Mouse (Mus musculus): ENCODE measurements around the gene Reep6. TPM values are rescaled to one million over a fixed set of nuclear protein-coding genes. Genes with fewer than 3 reads are reported as not detected.

The Reep6 gene
- polyA plus RNA-seq, 1 experiment from 2014 or later, result 3.4 TPM

DNA sequence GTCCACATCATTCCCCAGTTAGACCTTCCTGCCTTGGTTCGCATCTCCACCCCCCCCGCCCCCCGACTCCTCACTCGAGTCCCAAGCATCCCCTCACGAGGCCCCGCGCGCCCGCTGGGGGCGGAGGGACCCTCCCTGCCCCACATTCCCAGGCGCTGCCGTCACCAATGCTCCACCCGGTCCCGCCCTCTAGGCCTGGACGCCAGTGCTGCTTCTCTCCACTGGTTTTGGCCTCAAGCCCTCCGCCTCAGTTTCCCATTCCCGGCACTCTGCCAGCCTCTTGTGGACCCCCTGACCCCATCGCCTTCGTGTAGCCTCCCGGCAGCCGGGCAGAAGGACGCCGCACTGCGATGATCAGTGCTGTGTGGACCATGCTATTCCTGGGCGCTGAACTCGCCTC lies 19.2 kb downstream of the Reep6 start:
- H3K4me3 ChIP-seq, result no peak overlapping the region
- no peaks in the 10 kb centered on the region for H3K36me3 ChIP-seq
- ATAC-seq (ENCODE audit: low FRiP score, low read depth), result no peak
- WGBS, result 17% methylated on average over 26 of the region's 26 CpGs
- no peak overlapping the region for H3K27ac ChIP-seq
- no peak overlapping the region for H3K9ac ChIP-seq
- H3K4me1 ChIP-seq, result peaks cover 23% of the 10 kb centered on the region
- H3K4me2 ChIP-seq (replicated peaks), result peak overlapping the region; percentile 43; the same call in 1 of the 2 replicates
- peaks cover 93% of the 10 kb centered on the region for H3K27me3 ChIP-seq (replicated peaks)
- H3K9me3 ChIP-seq, result no peaks in the 10 kb centered on the region

DNA sequence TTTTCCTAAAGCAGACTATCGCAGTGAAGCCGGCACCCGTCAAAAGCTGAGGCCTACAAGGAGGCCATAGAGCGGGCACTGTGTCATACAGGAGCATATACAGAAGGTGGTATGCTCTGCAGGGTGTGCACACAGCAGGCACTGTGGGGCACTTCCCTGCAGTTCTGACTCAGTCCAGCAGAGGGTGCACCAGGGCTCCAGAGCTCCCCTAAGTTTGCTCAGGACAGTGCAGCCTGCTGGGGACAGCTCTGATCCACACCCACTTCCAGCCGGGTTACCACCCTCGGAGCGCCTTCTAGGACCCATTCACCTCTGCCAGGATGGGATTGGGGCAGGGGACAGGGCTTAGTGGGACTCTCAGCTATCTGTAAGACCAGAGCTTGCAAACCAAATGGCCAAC lies 20.5 kb downstream of the Reep6 start:
- ATAC-seq (ENCODE audit: low FRiP score, low read depth), result peak; percentile 81
- H3K27me3 ChIP-seq (replicated peaks), result peaks cover 93% of the 10 kb centered on the region
- no peak overlapping the region for H3K27ac ChIP-seq
- H3K36me3 ChIP-seq, result no peaks in the 10 kb centered on the region
- H3K9ac ChIP-seq, result no peak overlapping the region
- H3K4me2 ChIP-seq (replicated peaks), result no peak overlapping the region
- no peak overlapping the region for H3K4me3 ChIP-seq
- peaks cover 15% of the 10 kb centered on the region for H3K4me1 ChIP-seq
- H3K9me3 ChIP-seq, result no peaks in the 10 kb centered on the region
- 3% methylated on average over 7 of the region's 7 CpGs for WGBS

DNA sequence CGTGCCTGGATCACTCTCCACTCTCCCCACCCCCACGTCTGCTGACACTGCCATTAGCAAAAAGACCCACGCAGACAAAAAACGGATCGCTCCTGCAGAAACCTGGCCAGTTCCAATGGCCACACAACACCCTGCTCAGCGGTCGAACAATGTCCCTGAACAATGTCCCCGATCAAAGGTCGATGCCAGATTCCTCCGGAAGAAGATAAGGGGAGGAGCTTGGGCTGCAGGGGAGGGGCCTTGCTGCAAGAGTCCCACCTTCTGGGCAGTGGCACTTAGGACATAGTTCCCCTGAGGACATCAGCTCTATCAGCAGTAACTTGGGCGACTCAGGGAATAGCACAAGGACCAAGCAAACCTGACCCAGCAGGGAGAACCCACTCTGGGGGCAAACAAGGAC lies 22.1 kb downstream of the Reep6 start:
- peaks cover 95% of the 10 kb centered on the region for H3K27me3 ChIP-seq (replicated peaks)
- ATAC-seq (ENCODE audit: low FRiP score, low read depth), result no peak
- no peak overlapping the region for H3K9ac ChIP-seq
- no peak overlapping the region for H3K4me3 ChIP-seq
- no peak overlapping the region for H3K4me2 ChIP-seq (replicated peaks)
- WGBS, result 24% methylated on average over 11 of the region's 11 CpGs
- no peak overlapping the region for H3K27ac ChIP-seq
- H3K4me1 ChIP-seq, result peaks cover 24% of the 10 kb centered on the region
- H3K36me3 ChIP-seq, result no peaks in the 10 kb centered on the region
- no peaks in the 10 kb centered on the region for H3K9me3 ChIP-seq

DNA sequence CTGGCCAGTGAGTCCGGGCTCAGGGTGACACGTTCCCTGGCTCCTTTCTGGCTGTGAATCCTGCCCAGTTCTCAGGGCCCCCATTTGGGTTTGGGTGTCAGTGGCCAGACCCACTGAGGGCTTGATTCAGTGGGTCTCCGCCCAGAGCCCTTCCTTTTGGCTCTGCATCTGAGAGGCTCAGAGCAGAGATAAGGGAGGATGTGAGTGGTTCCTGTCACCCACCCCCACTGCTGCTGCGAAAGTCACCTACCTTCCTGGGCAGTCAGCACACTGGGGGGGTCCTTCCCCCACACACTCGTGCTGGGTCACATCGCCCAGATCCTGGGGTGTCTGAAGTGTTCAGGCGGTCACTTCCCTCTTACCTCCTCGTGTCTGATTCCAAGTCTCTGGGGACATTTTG lies 23.0 kb downstream of the Reep6 start:
- Histone ChIP-seq H3K27ac (no peak overlapping the region), H3K36me3 (no peaks in the 10 kb centered on the region), H3K27me3 (replicated peaks) (peaks cover 96% of the 10 kb centered on the region), H3K9ac (no peak overlapping the region), H3K9me3 (no peaks in the 10 kb centered on the region), H3K4me1 (peaks cover 24% of the 10 kb centered on the region), H3K4me2 (replicated peaks) (no peak overlapping the region), H3K4me3 (no peak overlapping the region)
- 67% methylated on average over 8 of the region's 8 CpGs for WGBS
- no peak for ATAC-seq (ENCODE audit: low FRiP score, low read depth)

DNA sequence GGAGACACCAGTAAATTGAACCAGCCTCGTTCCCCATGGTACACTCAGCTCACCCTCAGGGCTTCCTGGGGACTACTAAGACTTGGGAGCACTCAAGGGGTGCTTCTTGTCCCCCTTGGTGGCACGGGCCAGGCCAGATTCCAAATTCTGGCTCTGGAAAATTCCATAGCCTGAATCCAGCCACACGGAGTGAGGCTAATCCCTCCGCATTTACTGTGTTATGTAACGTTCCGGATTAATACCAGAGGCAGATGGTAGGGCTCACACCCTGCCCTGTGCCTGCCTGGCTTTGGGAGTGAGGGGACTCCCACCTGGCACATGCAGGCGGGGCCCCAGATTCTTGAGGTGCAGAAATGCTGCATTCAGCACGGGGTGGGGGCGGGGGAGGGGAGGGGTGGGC lies 25.7 kb downstream of the Reep6 start:
- no peak for ATAC-seq (ENCODE audit: low FRiP score, low read depth)
- 9% methylated on average over 9 of the region's 9 CpGs for WGBS

DNA sequence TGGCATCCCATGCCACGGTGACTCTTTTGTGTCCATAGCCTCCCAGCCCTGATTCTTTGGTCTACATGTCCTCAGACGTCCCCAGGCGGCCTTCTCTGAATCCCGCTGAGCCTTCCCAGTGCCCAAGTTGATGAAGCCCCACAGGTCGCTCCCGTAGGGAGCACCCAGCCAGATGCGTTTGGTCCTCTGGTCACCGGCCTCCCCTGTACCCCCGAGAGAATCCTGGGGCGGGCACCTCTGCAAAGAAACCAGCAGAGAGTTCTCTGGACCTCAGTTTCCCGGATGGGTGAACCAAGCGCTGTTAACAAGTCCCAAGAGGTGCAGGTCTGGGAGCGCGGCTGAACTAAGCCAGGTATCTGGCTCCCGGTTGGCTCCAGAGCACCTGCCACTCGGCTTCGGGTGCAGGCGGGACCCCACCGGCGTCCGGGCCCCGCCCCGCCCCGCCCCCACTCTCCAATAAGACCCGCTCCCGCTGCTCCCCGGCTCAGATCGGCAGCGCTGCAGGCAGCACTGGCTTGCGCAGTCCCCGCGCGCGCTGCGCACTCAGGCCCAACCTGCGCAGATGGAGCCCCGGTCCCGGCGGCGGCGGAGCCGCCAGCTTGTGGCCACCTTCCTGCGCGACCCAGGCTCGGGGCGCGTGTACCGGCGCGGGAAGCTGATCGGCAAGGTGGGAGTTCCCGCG lies 26.4 kb downstream of the Reep6 start, which contains the start of gene Plk5:
Gene Plk5, plus strand, starts transcription at position 459 of the 682 bp plus-strand sequence.
- no peaks in the 10 kb centered on the region for H3K9me3 ChIP-seq
- peaks cover 96% of the 10 kb centered on the region for H3K27me3 ChIP-seq (replicated peaks)
- H3K9ac ChIP-seq, result 0 out of 2 replicates have a peak within 1 kb of the TSS, but pooled peaks have one; percentile 13
- no peaks in the 10 kb centered on the region for H3K36me3 ChIP-seq
- no peak for ATAC-seq (ENCODE audit: low FRiP score, low read depth)
- peak within 1 kb of the TSS; percentile 51 for H3K4me2 ChIP-seq (replicated peaks)
- no peak within 1 kb of the TSS for H3K27ac ChIP-seq
- peak within 1 kb of the TSS; percentile 21 for H3K4me3 ChIP-seq
- H3K4me1 ChIP-seq, result peaks cover 13% of the 10 kb centered on the region
- WGBS, result under 1% methylated on average over 52 of the region's 53 CpGs

More for the DNA sequence above, 25.7 kb downstream of the Reep6 start:
- H3K36me3 ChIP-seq, result no peaks in the 10 kb centered on the region
- peaks cover 13% of the 10 kb centered on the region for H3K4me1 ChIP-seq
- H3K27ac ChIP-seq, result no peak overlapping the region
- peaks cover 96% of the 10 kb centered on the region for H3K27me3 ChIP-seq (replicated peaks)
- H3K4me3 ChIP-seq, result no peak overlapping the region
- no peaks in the 10 kb centered on the region for H3K9me3 ChIP-seq
- H3K9ac ChIP-seq, result no peak overlapping the region
- no peak overlapping the region for H3K4me2 ChIP-seq (replicated peaks)

DNA sequence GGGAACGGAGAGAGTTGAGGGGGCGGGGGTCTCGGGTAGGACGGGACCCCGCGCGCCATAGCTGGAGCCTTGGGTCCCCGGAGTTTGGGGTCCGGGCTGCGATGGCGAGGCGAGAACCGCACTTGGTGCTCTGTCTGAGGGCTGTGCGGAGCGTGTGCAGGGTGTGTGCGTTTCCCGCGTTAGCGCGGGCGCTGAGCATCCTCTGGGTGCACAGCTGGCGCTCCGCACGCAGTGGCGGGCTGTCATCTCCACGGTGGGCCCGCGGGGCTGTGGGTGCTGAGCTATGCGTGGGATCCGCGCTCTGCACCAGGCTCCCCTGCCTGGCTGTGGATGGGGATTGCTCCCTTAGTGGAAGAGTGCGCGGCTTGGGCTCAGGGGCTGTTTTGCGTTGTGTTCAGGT lies 27.0 kb downstream of the Reep6 start:
- 0 out of 2 replicates have a peak overlapping the region, but pooled peaks have one; percentile 13 for H3K9ac ChIP-seq

DNA sequence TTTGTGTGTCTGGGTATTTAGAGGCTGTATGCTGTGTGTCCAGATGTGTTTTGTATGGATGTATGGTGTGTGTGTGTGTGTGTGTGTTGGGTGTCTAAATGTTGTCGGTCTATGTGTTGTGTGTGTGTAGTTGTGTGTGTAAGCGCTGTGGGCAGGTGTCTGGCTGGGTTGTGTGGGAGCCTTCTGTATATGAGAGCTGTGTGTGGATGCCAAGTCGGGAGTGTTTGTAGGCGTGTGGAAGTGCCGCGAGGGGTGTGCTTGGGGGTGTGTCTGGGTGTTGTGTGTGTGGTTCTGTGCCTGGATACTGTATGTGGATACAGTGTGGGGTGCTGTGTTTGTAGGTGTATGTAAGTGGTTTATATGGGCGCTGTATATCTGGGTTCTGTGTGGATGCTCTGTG lies 27.6 kb downstream of the Reep6 start:
- no peak overlapping the region for H3K27ac ChIP-seq
- 36% methylated on average over 7 of the region's 7 CpGs for WGBS
- H3K9me3 ChIP-seq, result 0 out of 2 replicates have a peak, but pooled peaks cover 2% of the 10 kb centered on the region
- H3K27me3 ChIP-seq (replicated peaks), result peaks cover 88% of the 10 kb centered on the region
- peaks cover 13% of the 10 kb centered on the region for H3K4me1 ChIP-seq
- no peak for ATAC-seq (ENCODE audit: low FRiP score, low read depth)
- no peak overlapping the region for H3K4me3 ChIP-seq
- no peak overlapping the region for H3K9ac ChIP-seq
- H3K4me2 ChIP-seq (replicated peaks), result no peak overlapping the region
- no peaks in the 10 kb centered on the region for H3K36me3 ChIP-seq

More for the DNA sequence above, 27.0 kb downstream of the Reep6 start:
- peak overlapping the region; percentile 21 for H3K4me3 ChIP-seq
- H3K4me1 ChIP-seq, result peaks cover 13% of the 10 kb centered on the region
- no peaks in the 10 kb centered on the region for H3K9me3 ChIP-seq
- ATAC-seq (ENCODE audit: low FRiP score, low read depth), result no peak
- no peak overlapping the region for H3K27ac ChIP-seq
- H3K36me3 ChIP-seq, result no peaks in the 10 kb centered on the region
- peaks cover 94% of the 10 kb centered on the region for H3K27me3 ChIP-seq (replicated peaks)
- WGBS, result 3% methylated on average over 34 of the region's 34 CpGs
- H3K4me2 ChIP-seq (replicated peaks), result peak overlapping the region; percentile 51

DNA sequence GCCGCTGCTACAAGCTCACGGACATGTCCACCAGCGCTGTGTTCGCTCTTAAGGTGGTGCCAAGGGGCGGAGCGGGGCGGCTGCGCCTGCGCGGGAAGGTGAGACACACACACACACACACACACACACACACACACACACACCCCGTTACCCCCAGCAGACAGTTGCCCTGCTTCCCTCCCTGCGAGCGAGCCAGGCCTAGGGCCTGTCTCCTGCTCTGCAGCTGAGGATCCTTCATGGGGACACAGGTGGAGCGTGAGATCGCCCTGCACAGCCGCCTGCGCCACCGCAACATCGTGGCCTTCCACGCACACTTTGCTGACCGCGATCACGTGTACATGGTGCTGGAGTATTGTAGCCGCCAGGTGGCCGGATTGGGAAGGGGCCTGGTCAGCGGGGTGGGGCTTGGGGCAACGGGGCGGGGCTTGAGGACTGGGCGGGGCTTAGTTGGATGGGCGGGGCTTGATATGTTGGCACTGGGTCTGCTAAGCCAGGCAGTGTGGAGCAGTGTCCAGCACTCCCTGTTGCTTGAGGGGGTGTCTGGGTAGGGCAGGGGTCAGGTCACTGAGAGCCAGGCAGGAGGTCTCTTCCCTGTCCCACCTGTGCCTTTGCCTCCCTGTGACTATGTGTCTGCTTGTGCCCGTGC lies 28.4 kb downstream of the Reep6 start:
- H3K4me2 ChIP-seq (replicated peaks), result peak overlapping the region; percentile 46
- no peaks in the 10 kb centered on the region for H3K36me3 ChIP-seq
- peak overlapping the region; percentile 9; the same call in 1 of the 2 replicates for H3K4me3 ChIP-seq
- no peak overlapping the region for H3K27ac ChIP-seq
- H3K9ac ChIP-seq, result 0 out of 2 replicates have a peak overlapping the region, but pooled peaks have one; percentile 2
- 7% methylated on average over 31 of the region's 31 CpGs for WGBS
- 0 out of 2 replicates have a peak, but pooled peaks cover 8% of the 10 kb centered on the region for H3K9me3 ChIP-seq
- no peak for ATAC-seq (ENCODE audit: low FRiP score, low read depth)
- H3K27me3 ChIP-seq (replicated peaks), result peaks cover 85% of the 10 kb centered on the region
- peaks cover 13% of the 10 kb centered on the region for H3K4me1 ChIP-seq

DNA sequence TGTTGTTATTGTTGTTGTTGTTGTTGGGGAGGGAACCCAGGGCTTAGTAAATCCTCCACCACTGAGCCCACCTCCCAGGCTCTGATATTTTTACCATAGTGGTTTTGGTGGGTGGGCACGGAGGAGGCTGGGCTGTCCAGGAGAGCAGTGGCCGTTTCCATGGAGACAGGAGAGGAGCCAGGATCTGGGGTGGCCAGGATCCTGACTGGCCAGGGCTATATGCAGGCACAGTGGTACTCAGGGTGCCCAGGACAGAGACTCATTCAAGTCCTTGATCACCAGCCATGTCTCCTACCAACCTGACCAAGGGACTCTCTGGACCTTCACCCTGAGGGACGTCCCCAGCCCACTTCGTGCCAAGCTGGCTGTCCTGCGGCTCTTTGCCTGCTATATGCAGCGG lies 34.0 kb downstream of the Reep6 start:
- Histone ChIP-seq H3K27me3 (replicated peaks) (peaks cover 42% of the 10 kb centered on the region), H3K36me3 (no peaks in the 10 kb centered on the region), H3K9ac (no peak overlapping the region), H3K9me3 (0 out of 2 replicates have a peak, but pooled peaks cover 8% of the 10 kb centered on the region), H3K4me3 (no peak overlapping the region), H3K4me2 (replicated peaks) (no peak overlapping the region), H3K4me1 (no peaks in the 10 kb centered on the region), H3K27ac (no peak overlapping the region)
- WGBS, result 41% methylated on average over 6 of the region's 6 CpGs
- no peak for ATAC-seq (ENCODE audit: low FRiP score, low read depth)

DNA sequence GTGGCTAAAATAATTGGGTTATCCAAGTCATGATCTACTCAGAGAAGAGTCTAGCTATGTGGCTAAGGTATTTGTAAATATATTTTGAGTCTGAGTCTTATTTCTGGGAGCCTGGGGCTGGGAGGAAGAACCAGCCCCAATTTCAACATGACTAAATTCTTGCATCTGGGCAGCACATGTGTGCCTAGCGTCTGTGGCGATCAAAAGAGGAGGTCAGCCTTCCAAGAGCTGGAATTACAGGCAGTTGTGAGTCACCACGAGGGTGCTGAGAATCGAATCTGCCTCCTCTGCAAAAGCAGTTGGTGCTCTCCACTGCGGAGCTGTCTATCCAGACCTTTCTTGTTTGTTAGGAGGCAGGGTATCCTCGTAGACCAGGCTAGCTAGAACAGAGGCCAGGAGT lies 36.0 kb downstream of the Reep6 start:
- ATAC-seq (ENCODE audit: low FRiP score, low read depth), result no peak
- H3K4me2 ChIP-seq (replicated peaks), result no peak overlapping the region
- no peak overlapping the region for H3K9ac ChIP-seq
- 67% methylated on average over 6 of the region's 6 CpGs for WGBS
- no peaks in the 10 kb centered on the region for H3K36me3 ChIP-seq
- H3K27ac ChIP-seq, result no peak overlapping the region
- no peaks in the 10 kb centered on the region for H3K4me1 ChIP-seq
- 0 out of 2 replicates have a peak, but pooled peaks cover 8% of the 10 kb centered on the region for H3K9me3 ChIP-seq
- H3K4me3 ChIP-seq, result no peak overlapping the region
- H3K27me3 ChIP-seq (replicated peaks), result peaks cover 22% of the 10 kb centered on the region

DNA sequence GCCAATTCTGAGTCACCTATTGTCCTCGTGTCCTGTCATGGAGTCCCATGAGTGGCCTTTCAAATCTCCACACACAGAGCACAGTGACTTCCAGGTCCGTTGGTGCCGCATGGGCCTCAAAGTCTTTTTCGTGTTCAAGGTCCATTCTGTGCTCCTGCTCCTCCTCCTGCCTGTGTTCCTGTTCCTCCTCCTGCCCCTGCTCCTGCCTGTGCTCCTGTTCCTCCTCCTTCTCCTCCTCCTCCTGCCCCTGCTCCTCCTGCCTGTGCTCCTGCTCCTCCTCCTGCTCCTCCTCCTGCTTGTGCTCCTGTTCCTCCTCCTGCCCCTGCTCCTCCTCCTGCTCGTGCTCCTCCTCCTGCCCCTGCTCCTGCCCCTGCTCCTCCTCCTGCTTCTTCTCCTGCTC lies 38.2 kb downstream of the Reep6 start:
- Histone ChIP-seq H3K9ac (no peak overlapping the region), H3K36me3 (no peaks in the 10 kb centered on the region), H3K4me1 (0 out of 2 replicates have a peak, but pooled peaks cover 11% of the 10 kb centered on the region), H3K9me3 (no peaks in the 10 kb centered on the region), H3K27me3 (replicated peaks) (peaks cover 16% of the 10 kb centered on the region), H3K27ac (no peak overlapping the region), H3K4me2 (replicated peaks) (no peak overlapping the region), H3K4me3 (no peak overlapping the region)
- ATAC-seq (ENCODE audit: low FRiP score, low read depth), result no peak
- 59% methylated on average over 5 of the region's 5 CpGs for WGBS

Data from neural tube, embryonic 12.5 days (tissue).